Mouse (Mus musculus) spleen, postnatal 10 days (tissue): ENCODE measurements at regions not wholly inside any gene's neighbourhood (a gene's known extent, or its start where the extent isn't known, plus 50 kb on each side); places are given as distances from the start of the nearest gene placed in this dataset.
A peak's percentile ranks its signal among the peaks of the same experiment; 100 is the strongest.

Experiments
- DNase-seq, 2 experiments: peaks; one replicate each; pipeline ENCODE4 v3.0.0; 2021 to 2022; ENCODE audit warnings: low spot score in 2 of 2

GRCm38 (mm10) chr4:19766701-19767100, 161.4 kb downstream of the Gm12353 start:
- DNase-seq = peak in 1 of 2 experiments; percentile 12
